In the genomic region with DNA sequence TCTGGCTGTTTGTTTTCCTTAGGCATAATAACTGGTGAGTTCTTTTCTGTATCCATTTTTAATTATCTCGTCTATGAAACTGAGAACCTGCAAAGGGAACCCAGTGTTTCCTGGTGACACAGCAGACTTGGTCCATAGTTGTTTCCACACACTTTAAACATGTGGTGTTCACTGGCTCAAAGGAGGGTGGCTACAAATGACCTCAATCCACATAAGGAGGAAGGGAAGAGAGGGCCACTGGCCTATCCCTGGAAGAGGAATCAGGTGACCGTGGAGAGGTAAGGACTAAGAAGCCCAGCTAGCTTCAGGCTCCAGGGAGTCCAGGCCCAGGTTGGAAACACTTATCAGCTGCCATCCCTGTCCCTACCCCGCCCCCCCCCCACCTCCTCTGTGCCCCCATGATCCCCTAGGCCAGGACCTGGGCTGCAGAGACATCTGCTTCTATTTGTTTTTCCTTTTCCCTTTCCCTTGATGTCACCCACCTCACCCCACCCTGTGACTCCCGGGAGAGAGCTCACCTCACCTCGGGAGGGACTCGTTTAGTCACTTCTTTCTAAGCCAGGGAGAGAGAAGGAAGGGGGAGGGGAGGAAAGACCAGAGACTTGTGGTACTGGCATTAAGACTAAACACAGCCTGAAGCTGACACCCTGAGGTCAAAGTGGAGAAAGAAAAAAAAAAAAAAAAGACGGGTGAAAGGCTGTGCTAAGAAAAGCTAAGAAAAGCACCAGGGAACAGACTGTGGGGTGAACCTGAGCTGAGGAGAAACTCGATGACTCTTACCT, we compare ENCODE assay signal across 17 mouse cellular contexts.
DNase-seq lines count a peak whose midpoint lies in the region; ATAC-seq and TF ChIP-seq lines count a peak whose summit lies in the region.
"Had no signal": no experiment of that assay in that cellular context is flagged by ENCODE, and none has a peak within 500 bp of the region (broad histone marks: within the 10 kb centered on the region; RNA-seq: fewer than 3 reads in every experiment).

No protein-coding gene starts in this region.

- TF ChIP-seq POLR2A in lung, adult 2 months (IDR thresholded peaks at IDR 0.05; ENCODE audit: borderline replicate concordance, extremely low read depth, low read depth, low read length): no peak

- H3K27ac ChIP-seq in lung, postnatal 0 days (ENCODE audit: low read length): peak overlapping the region; percentile 16; the same call in 1 of the 2 replicates
- peak overlapping the region; percentile 14; the same call in 1 of the 2 replicates for H3K27ac ChIP-seq in limb, embryonic 10.5 days
- peak overlapping the region; percentile 85 for H3K27ac ChIP-seq in stomach, postnatal 0 days (replicated peaks)
- H3K27ac ChIP-seq in hindbrain, embryonic 13.5 days: no peak overlapping the region
- H3K27ac ChIP-seq: forebrain, embryonic 12.5 days; hindbrain, embryonic 15.5 days; liver, embryonic 14.5 days; neural tube, embryonic 13.5 days had no signal

- no peaks in the 10 kb centered on the region for H3K36me3 ChIP-seq in lung, postnatal 0 days (ENCODE audit: insufficient read depth, low read length)
- no peaks in the 10 kb centered on the region for H3K36me3 ChIP-seq in limb, embryonic 10.5 days
- no peaks in the 10 kb centered on the region for H3K36me3 ChIP-seq in stomach, postnatal 0 days (ENCODE audit: control insufficient read depth, insufficient read depth, low read length)
- H3K36me3 ChIP-seq in hindbrain, embryonic 13.5 days: no peaks in the 10 kb centered on the region
- H3K36me3 ChIP-seq: forebrain, embryonic 12.5 days; hindbrain, embryonic 15.5 days; neural tube, embryonic 13.5 days had no signal

- ATAC-seq in lung, postnatal 0 days: peak; percentile 67
- ATAC-seq in stomach, postnatal 0 days (ENCODE audit: low FRiP score, low TSS enrichment): peak; percentile 63
- no peak for ATAC-seq in hindbrain, embryonic 13.5 days (ENCODE audit: low FRiP score)

- no peaks in the 10 kb centered on the region for H3K9me3 ChIP-seq in lung, postnatal 0 days (ENCODE audit: low read length)
- H3K9me3 ChIP-seq in limb, embryonic 10.5 days (replicated peaks): no peaks in the 10 kb centered on the region
- no peaks in the 10 kb centered on the region for H3K9me3 ChIP-seq in stomach, postnatal 0 days (ENCODE audit: control insufficient read depth, low read length)
- no peaks in the 10 kb centered on the region for H3K9me3 ChIP-seq in hindbrain, embryonic 13.5 days
- H3K9me3 ChIP-seq: hindbrain, embryonic 15.5 days; neural tube, embryonic 13.5 days had no signal

- TF ChIP-seq EP300 in lung, postnatal 0 days (IDR thresholded peaks at IDR 0.05): no peak
- TF ChIP-seq EP300 in stomach, postnatal 0 days (optimal IDR thresholded peaks at IDR 0.05): no peak

- WGBS in lung, postnatal 0 days: 18% methylated on average over 7 of the region's 8 CpGs
- 24% methylated on average over 8 of the region's 8 CpGs for WGBS in lung, adult 2 months
- WGBS in limb, embryonic 10.5 days: 17% methylated on average over 8 of the region's 8 CpGs
- WGBS in stomach, postnatal 0 days: 15% methylated on average over 8 of the region's 8 CpGs
- WGBS in hindbrain, embryonic 13.5 days: 18% methylated on average over 7 of the region's 8 CpGs

- no peak overlapping the region for H3K4me3 ChIP-seq in lung, postnatal 0 days (ENCODE audit: low read depth, low read length)
- no peak overlapping the region for H3K4me3 ChIP-seq in lung, adult 2 months (replicated peaks; ENCODE audit: extremely low read depth, low read depth, low read length)
- no peak overlapping the region for H3K4me3 ChIP-seq in limb, embryonic 10.5 days
- no peak overlapping the region for H3K4me3 ChIP-seq in stomach, postnatal 0 days (ENCODE audit: low read depth, low read length)
- H3K4me3 ChIP-seq in hindbrain, embryonic 13.5 days: no peak overlapping the region
- H3K4me3 ChIP-seq: forebrain, embryonic 12.5 days; hindbrain, embryonic 15.5 days; neural tube, embryonic 13.5 days had no signal

- no peak overlapping the region for H3K4me2 ChIP-seq in lung, postnatal 0 days (replicated peaks; ENCODE audit: low read depth, low read length)
- H3K4me2 ChIP-seq in stomach, postnatal 0 days (replicated peaks; ENCODE audit: low read depth): no peak overlapping the region
- H3K4me2 ChIP-seq in hindbrain, embryonic 13.5 days: no peak overlapping the region
- H3K4me2 ChIP-seq: forebrain, embryonic 12.5 days; hindbrain, embryonic 15.5 days; neural tube, embryonic 13.5 days had no signal

- no peak for TF ChIP-seq CTCF in lung, postnatal 0 days (IDR thresholded peaks at IDR 0.05)
- TF ChIP-seq CTCF in lung, adult 2 months (IDR thresholded peaks at IDR 0.05; ENCODE audit: insufficient read depth, low read length): no peak
- TF ChIP-seq CTCF in stomach, postnatal 0 days (IDR thresholded peaks at IDR 0.05; ENCODE audit: low read depth): 0 out of 2 replicates have a peak, but pooled peaks have one; percentile 14

- H3K27me3 ChIP-seq in lung, postnatal 0 days (replicated peaks; ENCODE audit: insufficient read depth, low read length): no peaks in the 10 kb centered on the region
- H3K27me3 ChIP-seq in limb, embryonic 10.5 days (ENCODE audit: low read depth, poor library complexity, severe bottlenecking): no peaks in the 10 kb centered on the region
- no peaks in the 10 kb centered on the region for H3K27me3 ChIP-seq in stomach, postnatal 0 days (ENCODE audit: control insufficient read depth, insufficient read depth, low read length)
- no peaks in the 10 kb centered on the region for H3K27me3 ChIP-seq in hindbrain, embryonic 13.5 days
- H3K27me3 ChIP-seq: forebrain, embryonic 12.5 days; hindbrain, embryonic 15.5 days; neural tube, embryonic 13.5 days had no signal

- no peak overlapping the region for H3K9ac ChIP-seq in lung, postnatal 0 days (replicated peaks; ENCODE audit: low read depth)
- no peak overlapping the region for H3K9ac ChIP-seq in stomach, postnatal 0 days (ENCODE audit: low read length)
- H3K9ac ChIP-seq in hindbrain, embryonic 13.5 days: no peak overlapping the region
- H3K9ac ChIP-seq: forebrain, embryonic 12.5 days; hindbrain, embryonic 15.5 days; liver, embryonic 14.5 days; neural tube, embryonic 13.5 days had no signal

- peak; percentile 74 for DNase-seq in lung, postnatal 0 days (ENCODE audit: low spot score)
- no peak for DNase-seq in lung, adult 2 months
- peak; percentile 64 for DNase-seq in adipocyte (ENCODE audit: low spot score)
- DNase-seq in limb, embryonic 10.5 days (ENCODE audit: low spot score): no peak
- peak; percentile 60 for DNase-seq in stomach, postnatal 0 days (ENCODE audit: low spot score)
- no peak for DNase-seq in adrenal gland, postnatal 25 days
- DNase-seq in heart, adult 8-10 months (ENCODE audit: low spot score): no peak
- DNase-seq: adrenal gland, postnatal 14 days; cerebellum, postnatal 14 days; heart, adult 18-20 months; right cerebral cortex, postnatal 4 days; thymus, postnatal 25 days had no signal

- H3K4me1 ChIP-seq in lung, postnatal 0 days (ENCODE audit: insufficient read depth, low read depth, low read length): peaks cover 15% of the 10 kb centered on the region; the same call in 1 of the 2 replicates
- H3K4me1 ChIP-seq in lung, adult 2 months (ENCODE audit: control insufficient read depth, insufficient read depth, low read length): no peaks in the 10 kb centered on the region; the same call in 1 of the 2 replicates
- H3K4me1 ChIP-seq in limb, embryonic 10.5 days: peaks cover 31% of the 10 kb centered on the region
- no peaks in the 10 kb centered on the region for H3K4me1 ChIP-seq in stomach, postnatal 0 days (replicated peaks; ENCODE audit: control insufficient read depth, insufficient read depth)
- no peaks in the 10 kb centered on the region for H3K4me1 ChIP-seq in hindbrain, embryonic 13.5 days (replicated peaks)
- H3K4me1 ChIP-seq: forebrain, embryonic 12.5 days; hindbrain, embryonic 15.5 days; neural tube, embryonic 13.5 days had no signal

Comparison
In these comparisons a context has a peak if more than half of its experiments do, and no peak if none do; other contexts are left out.
1. DNase-seq: peak in lung, postnatal 0 days (single experiment), adipocyte (single experiment) and stomach, postnatal 0 days (single experiment); none in lung, adult 2 months (single experiment), limb, embryonic 10.5 days (single experiment), adrenal gland, postnatal 25 days (single experiment) and heart, adult 8-10 months (single experiment).